Mouse (Mus musculus) thymus, postnatal 10 days (tissue): ENCODE data around the gene Olfm3.

Source experiments
- DNase-seq, 2 experiments: peaks; one replicate each; pipeline ENCODE4 v3.0.0; 2021; ENCODE audit warnings: low spot score in 2 of 2

Gene Olfm3

GRCm38 (mm10) chr3:115080428-115081181 lies 176.7 kb downstream of the Olfm3 start:
- DNase-seq, result no peak

- DNase-seq, result no peak
These were observed 177.5 kb downstream of the Olfm3 start for GRCm38 (mm10) chr3:115081371-115081770.

GRCm38 (mm10) chr3:115082947-115083346 lies 179.1 kb downstream of the Olfm3 start:
- DNase-seq, result no peak

GRCm38 (mm10) chr3:115088281-115088680 lies 184.4 kb downstream of the Olfm3 start:
- no peak for DNase-seq

GRCm38 (mm10) chr3:115090670-115091069 lies 186.8 kb downstream of the Olfm3 start:
- no peak for DNase-seq

GRCm38 (mm10) chr3:115095496-115095895 lies 191.6 kb downstream of the Olfm3 start:
- DNase-seq, result no peak

- no peak for DNase-seq
These were observed 195.7 kb downstream of the Olfm3 start for GRCm38 (mm10) chr3:115099590-115099989.

- DNase-seq, result no peak
These were observed 200.4 kb downstream of the Olfm3 start for GRCm38 (mm10) chr3:115104155-115104801.

- no peak for DNase-seq
These were observed 201.1 kb downstream of the Olfm3 start for GRCm38 (mm10) chr3:115104802-115105493.

- DNase-seq, result no peak
These were observed 241.8 kb downstream of the Olfm3 start for GRCm38 (mm10) chr3:115145722-115146121.

GRCm38 (mm10) chr3:115146244-115146643 lies 242.4 kb downstream of the Olfm3 start:
- DNase-seq, result no peak

GRCm38 (mm10) chr3:115158903-115159473 lies 255.1 kb downstream of the Olfm3 start:
- DNase-seq, result no peak

- DNase-seq, result no peak
These were observed 270.7 kb downstream of the Olfm3 start for GRCm38 (mm10) chr3:115174625-115175024.
